Mouse (Mus musculus): ENCODE data around the gene Dffb.
"Not testable (repeated sequence)": the region's sequence is repeated elsewhere in the genome, so short reads cannot be mapped to it uniquely, and the experiment has no call there.

Gene Dffb

DNA sequence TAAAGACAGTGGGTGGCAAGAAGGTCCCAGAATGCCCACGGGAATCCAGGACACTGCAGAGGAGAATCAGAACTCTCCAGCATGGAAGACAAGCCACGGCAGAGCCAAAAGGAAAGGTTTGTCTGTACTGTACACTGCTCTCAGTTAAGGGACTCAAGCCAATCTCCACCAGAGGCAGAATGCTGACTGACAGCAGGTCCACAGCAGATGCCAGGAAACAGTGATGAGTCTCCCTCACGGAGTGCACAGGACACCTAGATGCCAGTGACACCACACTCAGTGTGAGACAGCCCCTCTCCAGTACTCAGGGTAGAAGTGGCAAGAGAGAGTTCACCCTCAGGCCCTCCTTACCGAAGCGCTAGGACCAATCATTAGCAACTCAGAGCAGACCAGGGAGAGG is 8.3 kb downstream of the Dffb start:
- no peak for DNase-seq (ENCODE audit: low read depth, low spot score)

GRCm38 (mm10) chr4:153962631-153963030 is 12.3 kb downstream of the Dffb start:
- no peak for DNase-seq (ENCODE audit: low read depth, low spot score)

- DNase-seq (ENCODE audit: low read depth, low spot score) = peak; percentile 34
These were observed 17.3 kb downstream of the Dffb start for GRCm38 (mm10) chr4:153957444-153958250.

GRCm38 (mm10) chr4:153956569-153957405 is 18.1 kb downstream of the Dffb start, which contains the start of gene A430005L14Rik:
Gene A430005L14Rik (plus strand): TSS chr4:153957237.
- peak; percentile 98 for DNase-seq (ENCODE audit: low read depth, low spot score)

- DNase-seq (ENCODE audit: low read depth, low spot score) = no peak
These were observed 19.3 kb downstream of the Dffb start for GRCm38 (mm10) chr4:153955651-153956050.

- no peak for DNase-seq (ENCODE audit: low read depth, low spot score)
These were observed 23.2 kb downstream of the Dffb start for GRCm38 (mm10) chr4:153951692-153952091.

DNA sequence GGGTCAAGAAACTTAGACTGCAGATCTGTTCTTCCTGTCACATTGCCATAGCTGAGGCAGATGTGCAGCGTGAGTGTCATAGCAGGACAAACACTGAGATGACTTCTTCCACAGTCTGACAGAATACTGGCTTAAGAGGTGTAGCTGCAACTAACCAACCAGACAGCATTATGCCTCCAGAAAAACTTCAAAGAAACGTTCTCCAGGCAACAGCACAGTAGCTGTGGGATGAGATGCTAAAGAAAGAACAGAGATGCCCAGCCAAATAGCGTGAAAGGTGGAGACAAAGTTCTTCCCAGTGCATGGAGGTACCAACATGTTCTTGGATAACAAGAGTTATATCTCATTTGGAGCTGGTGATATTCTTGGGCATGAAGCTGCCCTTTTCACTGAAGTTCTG is 23.8 kb downstream of the Dffb start:
- no peak for DNase-seq (ENCODE audit: low read depth, low spot score)

DNA sequence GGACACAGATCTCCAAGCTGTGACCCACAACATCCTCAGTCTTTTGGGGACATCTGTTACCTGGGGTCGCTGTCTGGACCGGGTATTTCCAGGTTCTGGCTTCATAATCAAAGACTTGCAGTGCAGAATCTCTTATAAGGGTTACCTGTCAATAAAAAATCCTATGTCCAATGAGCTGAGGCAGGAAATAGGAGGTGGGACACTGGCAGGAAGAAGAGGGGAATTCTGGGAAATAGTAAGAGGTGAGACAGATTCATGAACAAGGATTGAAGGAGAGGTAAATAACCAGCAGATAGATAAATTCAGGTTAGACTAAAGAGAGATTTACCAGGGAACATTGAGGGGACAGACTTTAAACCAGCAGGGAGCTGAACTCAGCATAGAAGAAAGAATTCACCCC is 24.6 kb downstream of the Dffb start:
- DNase-seq (ENCODE audit: low read depth, low spot score) = no peak

- DNase-seq (ENCODE audit: low read depth, low spot score) = no peak
These were observed 29.2 kb downstream of the Dffb start for GRCm38 (mm10) chr4:153945741-153946140.

- DNase-seq (ENCODE audit: low read depth, low spot score) = no peak
These were observed 30.7 kb downstream of the Dffb start for GRCm38 (mm10) chr4:153944261-153944660.

DNA sequence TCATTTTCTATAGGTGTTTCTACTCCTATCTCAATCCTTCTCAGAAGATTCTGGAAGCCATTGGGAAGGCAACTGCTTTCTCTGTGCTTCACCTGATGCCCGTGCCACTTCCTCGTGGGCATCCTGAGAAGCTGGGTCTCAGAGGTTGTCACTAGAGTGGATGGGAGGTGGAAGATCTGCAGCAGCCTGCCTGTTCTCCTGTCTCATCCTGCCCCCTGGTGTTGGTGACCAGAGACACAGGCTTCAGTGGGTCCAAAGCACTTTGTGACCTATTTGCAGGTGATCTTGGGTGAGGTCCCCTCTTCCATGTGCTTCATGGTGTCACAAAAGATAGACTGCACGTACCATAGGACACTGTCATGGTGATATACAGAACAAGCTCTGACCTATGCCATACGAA is 31.7 kb downstream of the Dffb start:
- peak; percentile 52 for DNase-seq (ENCODE audit: low read depth, low spot score)

DNA sequence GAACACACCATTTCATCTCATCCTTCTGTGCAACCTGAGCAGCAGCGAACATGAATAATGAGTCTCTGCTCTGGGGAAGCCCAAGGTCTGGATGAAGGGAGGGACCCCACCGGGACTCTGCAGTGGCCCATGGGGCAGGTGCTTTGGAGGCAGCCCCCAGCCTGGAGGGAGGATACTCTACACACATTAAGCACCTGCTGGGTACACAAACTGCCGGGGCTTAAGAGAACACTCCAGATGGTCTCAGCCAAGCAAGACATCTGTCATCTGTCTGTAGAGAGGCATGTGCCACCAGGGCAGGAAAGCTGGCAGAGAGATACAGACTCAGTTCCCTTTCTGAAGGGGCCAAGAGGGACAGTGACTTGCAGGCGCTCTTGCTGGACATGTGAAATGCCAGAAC is 45.0 kb downstream of the Dffb start:
- DNase-seq (ENCODE audit: low read depth, low spot score) = no peak

GRCm38 (mm10) chr4:153929425-153929824 is 45.5 kb downstream of the Dffb start:
- peak; percentile 28 for DNase-seq (ENCODE audit: low read depth, low spot score)

GRCm38 (mm10) chr4:153928772-153929299 is 46.1 kb downstream of the Dffb start:
- no peak for DNase-seq (ENCODE audit: low read depth, low spot score)

- DNase-seq (ENCODE audit: low read depth, low spot score) = not testable (repeated sequence)
These were observed 52.8 kb downstream of the Dffb start for GRCm38 (mm10) chr4:153922090-153922489.

DNA sequence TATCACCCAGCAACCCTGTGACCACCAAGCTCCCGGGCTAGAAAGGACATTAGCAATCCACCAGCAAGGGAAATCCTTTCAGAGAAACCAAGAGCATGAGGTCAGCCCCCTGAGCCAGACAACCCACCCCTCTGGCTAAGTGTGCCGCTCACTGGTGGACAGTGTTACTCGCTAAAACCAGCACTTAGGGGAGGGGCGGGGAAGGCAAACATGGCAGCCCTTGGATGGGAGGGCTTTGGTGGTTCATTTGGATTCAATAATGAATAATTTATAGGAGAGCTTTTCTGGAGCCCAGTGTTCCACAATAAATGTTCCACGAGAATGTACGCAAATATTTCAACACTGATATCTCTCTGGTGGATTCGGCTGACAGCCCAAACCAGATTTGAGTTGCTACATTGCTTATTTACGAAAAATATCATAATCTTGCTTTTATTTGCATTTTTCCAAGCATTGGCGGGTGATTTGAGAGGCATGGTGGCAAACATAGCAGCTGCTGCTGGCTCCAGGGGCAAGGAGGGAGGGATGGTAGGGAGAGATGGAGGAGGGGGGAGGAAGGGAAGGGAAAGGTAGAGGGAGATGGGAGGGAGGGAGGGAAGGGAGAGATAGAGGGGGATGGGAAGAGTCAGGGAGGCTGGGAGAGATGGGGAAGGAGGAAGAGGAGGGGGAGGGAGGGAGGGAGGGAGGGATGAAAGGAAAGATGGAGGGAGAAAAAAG is 54.3 kb downstream of the Dffb start:
- DNase-seq (ENCODE audit: low read depth, low spot score) = no peak

- DNase-seq (ENCODE audit: low read depth, low spot score) = no peak
These were observed 57.0 kb downstream of the Dffb start for GRCm38 (mm10) chr4:153917773-153918500.
